Mouse (Mus musculus) ovary, postnatal 14 days (tissue): ENCODE measurements around the gene Med24.
"Not testable (repeated sequence)": the region's sequence is repeated elsewhere in the genome, so short reads cannot be mapped to it uniquely, and the experiment has no call there.

Source experiments
- DNase-seq: peaks from one replicate; pipeline ENCODE4 v3.0.0; 2022; ENCODE audit warnings: low spot score

The Med24 gene

GRCm38 (mm10) chr11:98745932-98746853 lies 17.0 kb upstream of the Med24 start:
- DNase-seq, result no peak

- no peak for DNase-seq
These were observed 15.3 kb upstream of the Med24 start for GRCm38 (mm10) chr11:98744456-98745019.

- DNase-seq, result no peak
These were observed 14.6 kb upstream of the Med24 start for GRCm38 (mm10) chr11:98743655-98744345.

GRCm38 (mm10) chr11:98742397-98743291 lies 13.4 kb upstream of the Med24 start:
- DNase-seq, result no peak

GRCm38 (mm10) chr11:98741622-98742396 lies 12.6 kb upstream of the Med24 start:
- DNase-seq, result no peak

- DNase-seq, result no peak
These were observed 11.9 kb upstream of the Med24 start for GRCm38 (mm10) chr11:98741051-98741620.

GRCm38 (mm10) chr11:98740393-98741050 lies 11.3 kb upstream of the Med24 start, which contains the start of gene Thra:
Gene Thra (plus strand): TSS chr11:98740638.
- peak; percentile 63 for DNase-seq

- DNase-seq, result no peak
These were observed 10.8 kb upstream of the Med24 start for GRCm38 (mm10) chr11:98740026-98740392.

GRCm38 (mm10) chr11:98738925-98739324 lies 9.7 kb upstream of the Med24 start:
- DNase-seq, result no peak

GRCm38 (mm10) chr11:98738428-98738911 lies 9.2 kb upstream of the Med24 start:
- no peak for DNase-seq

GRCm38 (mm10) chr11:98737220-98737619 lies 8.0 kb upstream of the Med24 start:
- DNase-seq, result not testable (repeated sequence)

- no peak for DNase-seq
These were observed 6.9 kb upstream of the Med24 start for GRCm38 (mm10) chr11:98736176-98736575.

- DNase-seq, result no peak
These were observed 5.9 kb upstream of the Med24 start for GRCm38 (mm10) chr11:98735111-98735510.

- DNase-seq, result no peak
These were observed 4.8 kb upstream of the Med24 start for GRCm38 (mm10) chr11:98734020-98734419.

GRCm38 (mm10) chr11:98731134-98731533 lies 1.9 kb upstream of the Med24 start:
- DNase-seq, result no peak

GRCm38 (mm10) chr11:98730727-98731126 lies 1.5 kb upstream of the Med24 start:
- no peak for DNase-seq

GRCm38 (mm10) chr11:98725926-98726506 lies 3.2 kb downstream of the Med24 start:
- DNase-seq, result no peak

- DNase-seq, result no peak
These were observed 6.1 kb downstream of the Med24 start for GRCm38 (mm10) chr11:98723098-98723497.

GRCm38 (mm10) chr11:98721458-98722226 lies 7.6 kb downstream of the Med24 start:
- DNase-seq, result peak; percentile 56
